Mouse (Mus musculus) neural tube, embryonic 15.5 days (tissue): ENCODE results near the gene Cib4. TPM values are rescaled to one million over a fixed set of nuclear protein-coding genes. Genes with fewer than 3 reads are reported as not detected.

Experiments
- polyA plus RNA-seq: library from polyadenylated mRNA; unstranded; fragments of >200 nt; fragmentation: Nextera tagmentation; extraction: Ambion mirVana; gene quantifications from 2 replicates; pipeline ENCODE4 v1.2.1, GENCODE M21; 2015

The Cib4 gene
- polyA plus RNA-seq, 1 experiment from 2014 or later: not detected

Other genes with a start within 250 kb of the Cib4 start
- 7.2 and 7.8 TPM in 2 replicates for gene Otof, start 83.9 kb downstream of the Cib4 start, polyA plus RNA-seq
- gene 1700001C02Rik, start 79.8 kb downstream of the Cib4 start, polyA plus RNA-seq: 0.36 and 0.65 TPM in 2 replicates
- gene Kcnk3, start 42.3 kb upstream of the Cib4 start, polyA plus RNA-seq: 12.5 and 12.9 TPM in 2 replicates
- gene Slc35f6, start 102.1 kb upstream of the Cib4 start, polyA plus RNA-seq: 31.2 and 32.8 TPM in 2 replicates
- gene Cenpa, start 120.9 kb upstream of the Cib4 start, polyA plus RNA-seq: 33.0 and 73.4 TPM in 2 replicates
- 152 and 175 TPM in 2 replicates for gene Dpysl5, start 165.7 kb upstream of the Cib4 start, polyA plus RNA-seq